Mouse (Mus musculus): ENCODE measurements around the gene Rnf135. TPM values are rescaled to one million over a fixed set of nuclear protein-coding genes. Genes with fewer than 3 reads are reported as not detected.

The Rnf135 gene
- polyA plus RNA-seq, 1 experiment = 7.6 TPM

- Histone ChIP-seq H3K4me1 (ENCODE audit: control insufficient read depth, insufficient read depth, low read length) (no peaks in the 10 kb centered on the region), H3K27me3 (replicated peaks; ENCODE audit: control insufficient read depth, insufficient read depth, low read length) (no peaks in the 10 kb centered on the region), H3K4me3 (ENCODE audit: insufficient read depth, low read depth, low read length) (no peak overlapping the region), H3K36me3 (ENCODE audit: control insufficient read depth, insufficient read depth, low read length) (peaks cover 14% of the 10 kb centered on the region), H3K27ac (ENCODE audit: insufficient read depth, low read depth, low read length) (no peak overlapping the region)
- WGBS = 78% methylated on average over 3 of the region's 3 CpGs
- DNase-seq = no peak
- TF ChIP-seq CTCF (conservative IDR thresholded peaks at IDR 0.05; ENCODE audit: insufficient read depth, insufficient read length, low read depth, low read length) = no peak
- no peak for TF ChIP-seq POLR2A (IDR thresholded peaks at IDR 0.05; ENCODE audit: low read depth, low read length)
Observed at GRCm38 (mm10) chr11:80248531-80248930, 64.9 kb downstream of the Rnf135 start.

Other genes with a start within 250 kb of the Rnf135 start
- gene Utp6, start 221.5 kb upstream of the Rnf135 start, polyA plus RNA-seq (2012; rRNA removed) = 7.7 and 10.3 TPM in 2 replicates
- gene Suz12, start 190.7 kb upstream of the Rnf135 start, polyA plus RNA-seq (2012; rRNA removed) = 4.3 and 5.7 TPM in 2 replicates
- gene Crlf3, start 102.9 kb upstream of the Rnf135 start, polyA plus RNA-seq (2012; rRNA removed) = 7.5 and 9.2 TPM in 2 replicates
- gene Atad5, start 94.5 kb upstream of the Rnf135 start, polyA plus RNA-seq (2012; rRNA removed) = 0.22 and 0.25 TPM in 2 replicates
- 10.2 and 12.3 TPM in 2 replicates for gene Tefm, start 41.7 kb upstream of the Rnf135 start, polyA plus RNA-seq (2012; rRNA removed)
- gene Adap2, start 29.7 kb upstream of the Rnf135 start, polyA plus RNA-seq (2012; rRNA removed) = 25.9 and 26.8 TPM in 2 replicates
- 13.7 and 18.3 TPM in 2 replicates for gene Rhot1, start 25.2 kb downstream of the Rnf135 start, polyA plus RNA-seq (2012; rRNA removed)
- gene Rhbdl3, start 117.1 kb downstream of the Rnf135 start, polyA plus RNA-seq (2012; rRNA removed) = 2.6 and 2.8 TPM in 2 replicates
- 4.1 and 5.0 TPM in 2 replicates for gene 5730455P16Rik, start 194.2 kb downstream of the Rnf135 start, polyA plus RNA-seq (2012; rRNA removed)
- 66.8 and 72.8 TPM in 2 replicates for gene Zfp207, start 199.4 kb downstream of the Rnf135 start, polyA plus RNA-seq (2012; rRNA removed)
- gene Psmd11, start 244.8 kb downstream of the Rnf135 start, polyA plus RNA-seq (2012; rRNA removed) = 52.8 and 53.4 TPM in 2 replicates